Mouse (Mus musculus) lung, embryonic 15.5 days (tissue): ENCODE measurements around the gene Rflna. TPM values are rescaled to one million over a fixed set of nuclear protein-coding genes. Genes with fewer than 3 reads are reported as not detected.

Source experiments
- ATAC-seq: fragments of 200-750 bp; cut with Nextera tagmentation; 2 replicates; pipeline ENCODE4 v1.8.0; 2017; ENCODE audit warnings: moderate number of reproducible peaks, borderline replicate concordance; ENCODE audit not compliant: low FRiP score, low TSS enrichment; ENCODE audit errors: extremely low read depth
- H3K27ac ChIP-seq: fragments of 300-500 bp; sonication (generic); 2 replicates; pipeline ENCODE4 v1.5.1; 2015; ENCODE audit warnings: moderate library complexity, mild to moderate bottlenecking, inconsistent platforms
- H3K27me3 ChIP-seq: fragments of 300-500 bp; sonication (generic); 2 replicates; pipeline ENCODE4 v1.6.1; 2015; ENCODE audit warnings: inconsistent platforms
- H3K36me3 ChIP-seq: fragments of 300-500 bp; sonication (generic); 2 replicates; pipeline ENCODE4 v1.6.1; 2015; ENCODE audit warnings: inconsistent platforms
- H3K4me1 ChIP-seq: fragments of 300-500 bp; sonication (generic); 2 replicates; pipeline ENCODE4 v1.6.1; 2015; ENCODE audit warnings: inconsistent platforms
- H3K4me2 ChIP-seq: fragments of 300-500 bp; sonication (generic); 2 replicates; pipeline ENCODE4 v1.6.1; 2015; ENCODE audit warnings: inconsistent platforms, mild to moderate bottlenecking, moderate library complexity
- H3K4me3 ChIP-seq: fragments of 300-500 bp; sonication (generic); 2 replicates; pipeline ENCODE4 v1.5.1; 2015; ENCODE audit warnings: mild to moderate bottlenecking, inconsistent platforms
- H3K9ac ChIP-seq: fragments of 300-500 bp; sonication (generic); 2 replicates; pipeline ENCODE4 v1.6.1; 2015; ENCODE audit warnings: inconsistent platforms
- H3K9me3 ChIP-seq: fragments of 300-500 bp; sonication (generic); 2 replicates; pipeline ENCODE4 v1.6.1; 2016; ENCODE audit warnings: inconsistent platforms
- WGBS: fragments of 180-500 bp; shearing (Covaris S2); methylation state at CpG from one replicate; pipeline ENCODE4 v1.1.7; 2015; 5-methylcytosine and 5-hydroxymethylcytosine counted together
- polyA plus RNA-seq: library from polyadenylated mRNA; unstranded; fragments of >200 nt; fragmentation: Nextera tagmentation; extraction: Ambion mirVana; gene quantifications from 2 replicates; pipeline ENCODE4 v1.2.1, GENCODE M21; 2015

Rflna gene
- polyA plus RNA-seq: 6.4 and 7.7 TPM in 2 replicates

GRCm38 (mm10) chr5:125002969-125003872 lies at the start of gene Rflna:
Gene Rflna, plus strand, starts transcription at chr5:125003221.
- peaks cover 41% of the 10 kb centered on the region for H3K4me1 ChIP-seq
- no peaks in the 10 kb centered on the region for H3K9me3 ChIP-seq
- peak within 1 kb of the TSS; percentile 48 for H3K9ac ChIP-seq
- peak within 1 kb of the TSS; percentile 47 for H3K4me3 ChIP-seq
- peaks cover 18% of the 10 kb centered on the region for H3K27me3 ChIP-seq
- no peak within 1 kb of the TSS for H3K27ac ChIP-seq
- peak within 1 kb of the TSS; percentile 94 for H3K4me2 ChIP-seq
- peak; percentile 66 for ATAC-seq
- no peaks in the 10 kb centered on the region for H3K36me3 ChIP-seq
- WGBS: 2% methylated on average over 40 of the region's 41 CpGs

DNA sequence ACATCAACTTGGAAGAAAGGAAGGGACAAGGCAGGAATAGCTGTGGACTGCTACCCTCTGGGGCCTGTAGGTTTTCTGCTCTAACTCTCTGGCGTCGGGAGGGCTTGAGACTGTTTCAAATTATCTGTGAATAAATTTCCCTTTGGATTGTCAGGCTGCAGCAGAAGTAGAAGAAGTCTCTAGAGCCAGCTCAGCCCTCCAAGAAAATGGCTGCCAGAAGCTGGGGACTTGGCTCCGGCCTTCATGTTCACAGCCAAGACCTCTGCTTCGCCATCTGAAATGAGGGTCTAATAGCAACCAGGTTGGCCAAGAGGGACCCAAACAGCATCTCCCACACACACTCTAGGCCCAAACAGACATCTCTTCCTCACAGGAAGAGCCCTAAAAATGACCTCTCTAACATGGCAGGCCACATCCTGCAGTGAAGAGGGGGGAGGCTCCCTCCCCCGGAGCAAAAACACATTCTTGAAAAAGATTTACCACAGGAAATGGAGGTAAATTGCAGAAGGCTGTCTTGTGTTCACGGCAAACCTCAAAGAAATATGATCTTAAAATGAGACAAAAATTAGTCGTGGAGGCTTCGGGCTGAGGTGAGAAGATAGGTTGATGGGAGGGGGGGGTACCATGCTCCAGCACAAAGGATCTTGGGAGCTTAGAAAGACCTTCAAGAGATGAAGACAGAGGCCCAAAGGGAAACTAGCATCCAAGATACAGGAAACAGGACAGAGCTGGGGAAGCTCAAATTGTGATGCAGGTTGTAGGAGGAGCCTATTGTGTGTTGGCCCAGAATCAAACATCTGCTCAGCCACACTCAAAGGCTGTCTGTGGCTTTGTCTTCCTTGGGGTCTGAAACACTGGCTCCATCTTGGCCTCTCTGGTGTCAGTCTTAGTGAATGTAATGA lies 48.4 kb upstream of the Rflna start:
- no peaks in the 10 kb centered on the region for H3K9me3 ChIP-seq
- 57% methylated on average over 8 of the region's 8 CpGs for WGBS
- no peaks in the 10 kb centered on the region for H3K36me3 ChIP-seq
- H3K27ac ChIP-seq: no peak overlapping the region
- no peak overlapping the region for H3K9ac ChIP-seq
- no peaks in the 10 kb centered on the region for H3K27me3 ChIP-seq
- ATAC-seq: no peak
- no peak overlapping the region for H3K4me2 ChIP-seq
- H3K4me3 ChIP-seq: no peak overlapping the region
- peaks cover 7% of the 10 kb centered on the region for H3K4me1 ChIP-seq

- no peak for ATAC-seq
Observed at GRCm38 (mm10) chr5:124957491-124957890, 45.5 kb upstream of the Rflna start.

DNA sequence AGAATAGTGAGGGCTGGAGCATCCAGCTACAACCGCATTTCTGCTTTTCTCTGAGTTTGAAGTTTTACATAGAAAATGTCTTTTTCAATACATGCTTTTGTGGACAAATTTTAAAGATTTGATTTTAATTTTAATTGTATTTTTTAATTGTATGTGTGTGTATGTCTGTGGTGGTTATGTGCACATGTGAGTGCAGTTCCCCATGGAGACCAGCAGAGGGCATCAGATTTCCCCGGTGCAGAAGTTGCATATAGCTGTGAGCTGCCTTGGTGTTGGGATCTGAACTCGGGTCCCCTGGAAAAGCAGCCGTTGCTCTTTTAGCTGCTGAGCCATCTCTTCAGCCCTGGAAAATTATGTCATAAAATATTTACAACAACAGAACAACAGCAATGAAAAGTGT lies 43.9 kb upstream of the Rflna start:
- no peak overlapping the region for H3K4me3 ChIP-seq
- no peaks in the 10 kb centered on the region for H3K36me3 ChIP-seq
- peaks cover 43% of the 10 kb centered on the region for H3K4me1 ChIP-seq
- H3K27ac ChIP-seq: no peak overlapping the region
- ATAC-seq: no peak
- H3K9ac ChIP-seq: no peak overlapping the region
- H3K4me2 ChIP-seq: no peak overlapping the region
- WGBS: 95% methylated on average over 4 of the region's 4 CpGs
- H3K9me3 ChIP-seq: no peaks in the 10 kb centered on the region
- no peaks in the 10 kb centered on the region for H3K27me3 ChIP-seq

More at GRCm38 (mm10) chr5:124957491-124957890, 45.5 kb upstream of the Rflna start:
- WGBS: 71% methylated on average over 5 of the region's 5 CpGs
- no peaks in the 10 kb centered on the region for H3K9me3 ChIP-seq
- H3K9ac ChIP-seq: no peak overlapping the region
- H3K4me2 ChIP-seq: no peak overlapping the region
- no peaks in the 10 kb centered on the region for H3K36me3 ChIP-seq
- H3K4me3 ChIP-seq: no peak overlapping the region
- H3K4me1 ChIP-seq: peaks cover 27% of the 10 kb centered on the region
- no peak overlapping the region for H3K27ac ChIP-seq
- H3K27me3 ChIP-seq: no peaks in the 10 kb centered on the region

DNA sequence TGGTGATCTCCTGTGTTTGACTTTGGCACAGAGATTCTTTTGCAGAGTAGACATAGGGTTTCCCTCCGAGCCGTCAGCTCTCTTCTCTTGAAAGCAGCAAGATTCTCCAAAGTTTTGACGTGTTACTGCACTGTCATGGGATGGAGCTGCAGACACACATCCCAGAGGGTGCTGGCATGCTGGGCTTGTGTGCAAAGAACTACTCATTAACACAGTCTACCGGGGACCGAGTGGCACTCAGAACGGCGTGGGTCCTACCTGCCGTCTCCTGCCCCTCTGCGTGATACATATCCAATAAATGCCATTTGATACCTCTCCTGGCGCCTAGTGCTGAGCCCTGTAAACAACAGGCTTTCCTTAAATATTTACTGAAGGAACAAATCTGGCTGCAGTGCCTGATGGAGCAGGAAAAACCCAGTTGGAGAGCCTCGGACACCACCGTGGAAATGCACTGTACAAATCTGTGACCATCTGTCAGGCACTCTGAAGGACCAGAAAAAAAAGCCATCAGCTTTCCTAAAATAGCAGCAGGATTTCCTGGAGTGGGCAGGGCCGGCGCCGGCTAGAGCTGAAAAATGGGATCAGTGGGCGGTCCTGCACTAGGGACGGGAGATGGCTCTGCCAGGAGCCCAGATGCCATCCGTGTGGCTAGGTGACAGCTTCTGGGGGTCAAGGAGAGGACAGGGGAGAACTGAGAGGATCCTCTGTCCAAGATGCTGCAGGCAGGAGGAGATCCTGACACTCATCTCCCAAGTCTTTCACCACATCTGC lies 42.7 kb upstream of the Rflna start:
- Histone ChIP-seq H3K27ac (peak overlapping the region; percentile 87), H3K4me1 (peaks cover 42% of the 10 kb centered on the region), H3K36me3 (no peaks in the 10 kb centered on the region), H3K4me3 (no peak overlapping the region), H3K4me2 (peak overlapping the region; percentile 35), H3K9ac (no peak overlapping the region), H3K27me3 (no peaks in the 10 kb centered on the region), H3K9me3 (no peaks in the 10 kb centered on the region)
- 4% methylated on average over 18 of the region's 18 CpGs for WGBS
- peak; percentile 60; the same call in 1 of the 2 replicates for ATAC-seq

DNA sequence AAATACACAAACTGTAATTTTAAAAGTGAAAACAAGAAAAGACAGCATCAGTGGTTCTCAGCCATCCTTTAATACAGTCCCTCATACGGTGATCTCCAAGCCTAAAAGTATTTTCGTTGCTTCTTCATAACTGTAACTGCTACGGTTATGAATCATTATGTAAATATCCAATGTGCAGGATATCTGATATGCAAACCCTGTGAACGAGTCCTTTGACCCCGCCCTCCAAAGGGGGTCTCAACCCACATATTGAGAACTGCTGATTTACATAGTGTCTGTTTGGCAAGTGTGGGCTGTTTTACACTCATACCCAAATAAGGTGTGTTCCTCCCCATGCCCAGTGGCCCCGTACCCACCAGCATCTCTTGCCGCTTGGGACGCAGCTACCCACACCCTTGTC lies 41.6 kb upstream of the Rflna start:
- peaks cover 42% of the 10 kb centered on the region for H3K4me1 ChIP-seq
- no peaks in the 10 kb centered on the region for H3K9me3 ChIP-seq

GRCm38 (mm10) chr5:124962761-124963160 lies 40.3 kb upstream of the Rflna start:
- peak; percentile 28; the same call in 1 of the 2 replicates for ATAC-seq
- Histone ChIP-seq H3K9me3 (no peaks in the 10 kb centered on the region), H3K4me2 (no peak overlapping the region), H3K27me3 (no peaks in the 10 kb centered on the region), H3K27ac (peak overlapping the region; percentile 91), H3K4me3 (no peak overlapping the region), H3K4me1 (peaks cover 42% of the 10 kb centered on the region), H3K9ac (no peak overlapping the region), H3K36me3 (no peaks in the 10 kb centered on the region)
- 25% methylated on average over 7 of the region's 7 CpGs for WGBS

More for the DNA sequence above, 41.6 kb upstream of the Rflna start:
- no peak overlapping the region for H3K4me3 ChIP-seq
- ATAC-seq: no peak
- no peak overlapping the region for H3K27ac ChIP-seq
- no peaks in the 10 kb centered on the region for H3K36me3 ChIP-seq
- H3K27me3 ChIP-seq: no peaks in the 10 kb centered on the region
- H3K9ac ChIP-seq: no peak overlapping the region
- 64% methylated on average over 8 of the region's 8 CpGs for WGBS
- no peak overlapping the region for H3K4me2 ChIP-seq

DNA sequence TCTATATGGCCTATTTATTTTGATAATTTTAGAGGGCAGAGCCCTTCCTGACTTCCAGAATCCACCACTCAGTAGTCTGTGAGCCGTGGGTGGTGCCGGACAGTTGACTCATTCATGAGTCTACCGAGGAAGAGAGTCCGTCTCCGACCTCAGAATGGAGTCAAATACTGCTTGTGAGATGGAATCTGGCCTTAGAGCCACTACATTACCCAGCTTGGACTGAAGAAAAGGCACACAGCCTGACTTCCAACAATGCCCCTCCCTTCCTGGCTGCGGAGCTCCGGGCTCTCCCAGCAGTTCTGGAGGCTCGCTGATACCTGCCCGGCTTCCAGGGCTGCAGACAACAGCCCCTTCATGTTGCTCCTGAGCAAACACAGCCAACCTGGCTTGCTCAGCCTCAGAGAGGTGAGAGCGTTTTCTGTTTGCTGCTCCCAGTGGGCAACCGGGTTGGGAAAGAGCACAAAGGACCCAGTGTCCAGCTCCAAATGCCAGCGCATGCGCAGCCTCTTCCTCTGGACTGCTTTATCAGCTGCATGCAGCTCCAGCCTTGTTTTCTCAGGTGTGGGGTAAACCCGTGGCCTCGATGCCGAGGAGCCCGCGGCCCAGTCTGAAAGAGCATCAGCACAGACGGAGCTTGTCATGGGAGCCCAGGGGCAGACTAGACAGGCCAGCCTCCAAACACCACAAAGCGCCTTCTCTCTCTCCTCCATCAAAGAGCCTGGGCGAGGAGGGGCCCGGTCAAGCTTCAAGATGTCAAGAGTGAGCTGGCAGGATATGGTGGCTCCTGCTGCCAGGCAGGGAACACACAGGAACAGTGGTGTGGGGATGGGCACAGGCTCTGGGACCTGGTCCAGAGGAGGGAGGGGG lies 39.0 kb upstream of the Rflna start:
- ATAC-seq: peak; percentile 66
- Histone ChIP-seq H3K4me1 (peaks cover 42% of the 10 kb centered on the region), H3K9me3 (no peaks in the 10 kb centered on the region), H3K4me2 (peak overlapping the region; percentile 39), H3K9ac (0 out of 2 replicates have a peak overlapping the region, but pooled peaks have one; percentile 1), H3K36me3 (no peaks in the 10 kb centered on the region), H3K27me3 (no peaks in the 10 kb centered on the region), H3K4me3 (no peak overlapping the region), H3K27ac (peak overlapping the region; percentile 91)
- 23% methylated on average over 22 of the region's 22 CpGs for whole genome bisulfite sequencing

DNA sequence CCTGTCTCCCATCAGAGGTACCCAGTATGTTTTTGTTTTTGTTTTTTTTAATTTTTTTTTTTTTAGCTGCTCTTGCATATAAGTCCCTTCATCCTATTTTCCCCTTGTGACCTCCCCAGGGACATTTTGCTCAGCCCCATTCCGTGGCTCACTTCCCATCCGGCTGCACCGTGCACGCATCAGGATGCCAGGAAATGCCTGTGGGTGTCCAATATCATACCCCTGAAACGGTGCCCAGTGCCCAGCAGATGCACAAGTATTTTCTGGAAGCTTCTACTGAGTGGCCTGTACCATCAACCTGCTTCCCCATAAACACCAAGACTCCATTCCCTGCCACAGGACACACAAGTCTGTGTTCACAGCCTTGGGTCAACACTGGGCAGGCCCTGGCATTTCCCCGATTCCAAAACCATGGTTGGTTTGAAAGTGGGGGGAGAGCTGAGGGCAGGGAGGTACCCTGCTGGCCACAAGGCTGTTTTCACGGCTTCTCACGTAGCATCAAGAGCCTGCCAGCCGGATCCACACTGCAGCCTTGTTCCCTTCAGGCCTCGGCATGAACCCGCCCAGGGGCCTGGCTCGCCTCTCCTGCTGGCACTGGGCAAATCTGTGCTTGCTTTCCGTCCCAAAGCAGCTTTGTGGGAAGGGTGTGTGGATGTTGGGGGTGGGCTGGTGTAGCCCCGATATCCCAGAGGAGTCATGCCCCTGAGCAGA lies 36.2 kb upstream of the Rflna start:
- WGBS: 68% methylated on average over 14 of the region's 14 CpGs
- no peaks in the 10 kb centered on the region for H3K9me3 ChIP-seq
- no peaks in the 10 kb centered on the region for H3K27me3 ChIP-seq
- peak overlapping the region; percentile 45 for H3K27ac ChIP-seq
- no peak overlapping the region for H3K9ac ChIP-seq
- H3K4me1 ChIP-seq: peaks cover 26% of the 10 kb centered on the region
- H3K4me3 ChIP-seq: no peak overlapping the region
- no peak for ATAC-seq
- H3K4me2 ChIP-seq: no peak overlapping the region
- no peaks in the 10 kb centered on the region for H3K36me3 ChIP-seq

GRCm38 (mm10) chr5:124969790-124970189 lies 33.2 kb upstream of the Rflna start:
- no peak for ATAC-seq
- Histone ChIP-seq H3K4me2 (no peak overlapping the region), H3K36me3 (no peaks in the 10 kb centered on the region), H3K4me1 (no peaks in the 10 kb centered on the region), H3K9me3 (no peaks in the 10 kb centered on the region), H3K9ac (no peak overlapping the region), H3K27me3 (no peaks in the 10 kb centered on the region), H3K4me3 (no peak overlapping the region), H3K27ac (no peak overlapping the region)
- WGBS: 23% methylated on average over 8 of the region's 8 CpGs
